Mouse (Mus musculus): ENCODE results near the gene Ccdc115. TPM values are rescaled to one million over a fixed set of nuclear protein-coding genes. Genes with fewer than 3 reads are reported as not detected.
"Not testable (repeated sequence)": the region's sequence is repeated elsewhere in the genome, so short reads cannot be mapped to it uniquely, and the experiment has no call there.

Gene Ccdc115
- polyA plus RNA-seq, 1 experiment = 19.8 TPM

- Histone ChIP-seq H3K27ac (ENCODE audit: control insufficient read depth, insufficient read depth, low read depth, low read length) (no peak overlapping the region), H3K36me3 (ENCODE audit: control insufficient read depth, insufficient read depth, low read length) (no peaks in the 10 kb centered on the region), H3K27me3 (ENCODE audit: control insufficient read depth, insufficient read depth, low read length) (no peaks in the 10 kb centered on the region), H3K4me1 (ENCODE audit: control insufficient read depth, insufficient read depth, low read length) (peaks cover 21% of the 10 kb centered on the region), H3K4me3 (ENCODE audit: control insufficient read depth, low read depth, low read length) (no peak overlapping the region)
- peak; percentile 94 for TF ChIP-seq CTCF (IDR thresholded peaks at IDR 0.05; ENCODE audit: control insufficient read depth, insufficient read depth, insufficient replicate concordance, low read depth, low read length)
- no peak for TF ChIP-seq POLR2A (IDR thresholded peaks at IDR 0.05; ENCODE audit: control insufficient read depth, low read depth, low read length)
These were observed 23.3 kb upstream of the Ccdc115 start for GRCm38 (mm10) chr1:34462766-34463165.

DNA sequence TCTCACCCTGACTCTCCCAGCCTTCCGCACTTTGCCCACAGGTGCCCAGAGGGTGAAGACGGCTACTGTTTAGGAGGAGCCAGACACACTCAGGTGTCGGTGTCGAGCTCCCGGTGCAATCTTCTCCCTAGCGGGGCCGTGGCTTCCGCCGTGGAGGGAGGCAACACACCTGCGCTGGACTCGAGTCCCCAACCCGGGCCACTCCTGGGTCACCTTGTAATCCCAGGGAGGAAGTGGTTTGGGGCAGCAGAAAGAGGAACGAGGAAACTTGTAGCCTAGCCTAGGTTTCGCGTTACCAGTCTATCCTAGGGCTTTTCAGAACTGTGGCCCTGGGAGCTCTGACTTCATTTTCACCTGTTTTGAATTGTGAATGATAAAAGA, 20.6 kb upstream of the Ccdc115 start:
- Histone ChIP-seq H3K27me3 (ENCODE audit: control insufficient read depth, insufficient read depth, low read length) (no peaks in the 10 kb centered on the region), H3K27ac (ENCODE audit: control insufficient read depth, insufficient read depth, low read depth, low read length) (no peak overlapping the region), H3K36me3 (ENCODE audit: control insufficient read depth, insufficient read depth, low read length) (no peaks in the 10 kb centered on the region), H3K4me3 (ENCODE audit: control insufficient read depth, low read depth, low read length) (peak overlapping the region; percentile 76), H3K4me1 (ENCODE audit: control insufficient read depth, insufficient read depth, low read length) (peaks cover 21% of the 10 kb centered on the region)
- TF ChIP-seq CTCF (IDR thresholded peaks at IDR 0.05; ENCODE audit: control insufficient read depth, insufficient read depth, insufficient replicate concordance, low read depth, low read length) (no peak), POLR2A (IDR thresholded peaks at IDR 0.05; ENCODE audit: control insufficient read depth, low read depth, low read length) (no peak)

DNA sequence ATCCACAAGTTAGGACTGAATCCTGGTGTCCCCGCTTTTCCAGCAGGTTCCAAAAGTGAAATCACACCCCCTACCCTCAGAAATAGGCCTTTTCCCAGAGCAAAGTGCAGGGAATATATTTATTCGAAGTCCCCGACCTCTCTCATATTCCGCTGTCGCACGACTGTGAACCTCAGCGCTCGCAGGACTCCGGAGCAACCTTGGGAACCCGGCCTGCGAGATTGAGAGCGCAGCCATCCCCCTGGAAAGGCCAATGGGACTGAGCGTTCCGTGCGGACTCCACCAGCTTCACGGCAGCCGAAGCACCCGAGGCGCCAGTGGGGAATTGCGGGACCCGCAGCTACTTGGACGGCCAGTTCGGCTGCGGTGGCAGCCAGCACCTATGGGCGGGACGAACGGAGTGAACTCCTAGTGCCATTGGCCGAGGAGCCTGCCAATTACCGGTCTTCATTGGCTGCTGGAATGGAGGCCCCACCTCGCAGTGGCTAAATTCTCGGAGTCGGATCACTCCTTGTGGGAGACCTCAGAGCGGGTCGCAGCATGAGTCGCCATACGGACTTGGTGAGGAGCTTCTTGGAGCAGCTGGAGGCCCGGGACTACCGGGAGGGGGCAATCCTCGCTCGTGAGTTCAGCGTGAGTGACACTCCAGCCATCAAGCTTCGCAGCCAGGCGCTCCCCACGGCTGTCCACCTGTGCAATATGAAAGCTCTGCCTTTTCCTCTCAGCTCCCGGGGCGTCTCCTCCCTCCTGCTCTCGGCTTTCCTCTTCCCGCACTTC, 20.0 kb upstream of the Ccdc115 start, which contains the start of gene Ptpn18:
Ptpn18 (plus strand) TSS at position 479 of the 777 bp plus-strand sequence.
- Histone ChIP-seq H3K27ac (ENCODE audit: control insufficient read depth, insufficient read depth, low read depth, low read length) (no peak within 1 kb of the TSS), H3K27me3 (ENCODE audit: control insufficient read depth, insufficient read depth, low read length) (no peaks in the 10 kb centered on the region), H3K36me3 (ENCODE audit: control insufficient read depth, insufficient read depth, low read length) (no peaks in the 10 kb centered on the region), H3K4me1 (ENCODE audit: control insufficient read depth, insufficient read depth, low read length) (peaks cover 21% of the 10 kb centered on the region), H3K4me3 (ENCODE audit: control insufficient read depth, low read depth, low read length) (peak within 1 kb of the TSS; percentile 76)
- no peak for TF ChIP-seq CTCF (IDR thresholded peaks at IDR 0.05; ENCODE audit: control insufficient read depth, insufficient read depth, insufficient replicate concordance, low read depth, low read length)
- TF ChIP-seq POLR2A (IDR thresholded peaks at IDR 0.05; ENCODE audit: control insufficient read depth, low read depth, low read length) = no peak

DNA sequence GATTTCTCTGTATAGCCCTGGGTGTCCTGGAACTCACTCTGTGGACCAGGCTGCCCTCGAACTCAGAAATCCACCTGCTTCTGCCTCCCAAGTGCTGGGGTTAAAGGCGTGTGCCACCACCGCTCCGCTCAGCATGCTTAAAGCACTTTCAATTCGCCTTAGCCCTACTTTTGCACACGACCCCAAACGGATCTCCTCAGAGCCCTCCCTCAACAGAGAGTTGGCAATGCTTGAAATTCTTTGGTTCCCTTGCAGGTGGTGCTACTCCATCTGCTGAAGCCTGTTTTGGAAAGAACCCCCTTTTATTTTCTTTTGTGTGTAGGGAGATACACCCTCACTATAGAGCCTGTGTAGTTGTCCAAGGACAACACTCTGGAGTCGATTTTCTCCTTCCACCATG, 19.0 kb upstream of the Ccdc115 start:
- H3K4me3 ChIP-seq (ENCODE audit: control insufficient read depth, low read depth, low read length) = no peak overlapping the region
- H3K36me3 ChIP-seq (ENCODE audit: control insufficient read depth, insufficient read depth, low read length) = no peaks in the 10 kb centered on the region
- H3K27me3 ChIP-seq (ENCODE audit: control insufficient read depth, insufficient read depth, low read length) = no peaks in the 10 kb centered on the region
- peaks cover 20% of the 10 kb centered on the region for H3K4me1 ChIP-seq (ENCODE audit: control insufficient read depth, insufficient read depth, low read length)
- no peak overlapping the region for H3K27ac ChIP-seq (ENCODE audit: control insufficient read depth, insufficient read depth, low read depth, low read length)
- TF ChIP-seq POLR2A (IDR thresholded peaks at IDR 0.05; ENCODE audit: control insufficient read depth, low read depth, low read length) = no peak
- TF ChIP-seq CTCF (IDR thresholded peaks at IDR 0.05; ENCODE audit: control insufficient read depth, insufficient read depth, insufficient replicate concordance, low read depth, low read length) = no peak

DNA sequence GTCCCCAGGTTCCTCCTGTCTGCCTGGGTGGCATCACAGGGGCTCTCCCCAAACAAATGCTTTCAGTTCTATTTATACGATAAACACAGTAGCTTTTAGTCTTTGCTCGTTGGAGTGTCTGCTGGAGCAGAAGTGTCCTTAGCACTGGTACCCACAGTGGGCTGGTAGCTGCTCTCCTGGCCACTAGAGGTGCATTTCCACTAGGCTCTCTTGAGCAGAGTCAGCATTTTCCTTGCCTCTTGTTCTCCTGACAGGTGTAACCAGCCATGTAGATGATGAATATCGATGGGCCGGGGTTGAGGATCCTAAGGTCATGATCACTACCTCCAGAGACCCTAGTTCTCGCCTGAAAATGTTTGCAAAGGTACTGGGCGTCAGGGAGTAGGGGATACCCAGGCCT, 3.7 kb upstream of the Ccdc115 start:
- H3K4me3 ChIP-seq (ENCODE audit: control insufficient read depth, low read depth, low read length) = no peak overlapping the region
- no peak overlapping the region for H3K27ac ChIP-seq (ENCODE audit: control insufficient read depth, insufficient read depth, low read depth, low read length)
- H3K27me3 ChIP-seq (ENCODE audit: control insufficient read depth, insufficient read depth, low read length) = no peaks in the 10 kb centered on the region
- TF ChIP-seq POLR2A (IDR thresholded peaks at IDR 0.05; ENCODE audit: control insufficient read depth, low read depth, low read length) = no peak
- no peak for TF ChIP-seq CTCF (IDR thresholded peaks at IDR 0.05; ENCODE audit: control insufficient read depth, insufficient read depth, insufficient replicate concordance, low read depth, low read length)
- peaks cover 3% of the 10 kb centered on the region; the same call in 1 of the 2 replicates for H3K4me1 ChIP-seq (ENCODE audit: control insufficient read depth, insufficient read depth, low read length)
- H3K36me3 ChIP-seq (ENCODE audit: control insufficient read depth, insufficient read depth, low read length) = no peaks in the 10 kb centered on the region; the same call in 1 of the 2 replicates

DNA sequence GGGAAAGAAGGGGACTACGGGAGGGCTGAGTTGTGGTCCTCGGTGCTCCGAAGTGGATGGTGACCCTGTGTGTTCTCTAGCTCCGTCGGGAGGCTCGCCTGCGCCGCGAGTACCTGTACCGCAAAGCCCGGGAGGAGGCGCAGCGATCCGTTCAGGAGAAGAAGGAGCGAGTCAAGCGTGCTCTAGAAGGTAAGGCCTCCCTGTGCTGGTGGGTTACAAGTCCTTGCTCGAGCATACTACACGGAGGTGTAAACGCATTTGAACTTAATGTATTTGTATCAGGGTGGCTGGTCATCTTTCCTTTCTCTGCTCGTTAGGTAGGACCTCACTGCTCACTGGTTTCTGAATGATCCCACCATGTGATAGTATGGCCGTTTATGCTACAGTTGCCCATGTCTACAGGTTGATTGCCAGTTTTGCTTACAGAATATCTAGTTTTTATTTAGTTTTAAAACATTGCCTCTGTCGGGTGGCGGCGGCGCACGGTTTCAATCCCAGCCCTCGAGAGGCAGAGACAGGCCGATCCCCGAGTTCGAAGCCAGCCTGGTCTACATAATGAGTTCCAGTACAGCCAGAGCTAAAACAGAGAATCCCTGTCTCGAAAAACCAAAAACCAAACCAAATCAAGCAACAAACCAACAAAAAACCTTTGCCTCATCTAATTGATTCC, 624 bp upstream of the Ccdc115 start:
- Histone ChIP-seq H3K4me3 (ENCODE audit: control insufficient read depth, low read depth, low read length) (peak overlapping the region; percentile 97), H3K36me3 (ENCODE audit: control insufficient read depth, insufficient read depth, low read length) (no peaks in the 10 kb centered on the region; the same call in 1 of the 2 replicates), H3K4me1 (ENCODE audit: control insufficient read depth, insufficient read depth, low read length) (peaks cover 3% of the 10 kb centered on the region; the same call in 1 of the 2 replicates), H3K27ac (ENCODE audit: control insufficient read depth, insufficient read depth, low read depth, low read length) (peak overlapping the region; percentile 71), H3K27me3 (ENCODE audit: control insufficient read depth, insufficient read depth, low read length) (no peaks in the 10 kb centered on the region)
- TF ChIP-seq CTCF (IDR thresholded peaks at IDR 0.05; ENCODE audit: control insufficient read depth, insufficient read depth, insufficient replicate concordance, low read depth, low read length) = no peak; the same call in 1 of the 2 replicates
- TF ChIP-seq POLR2A (IDR thresholded peaks at IDR 0.05; ENCODE audit: control insufficient read depth, low read depth, low read length) = no peak

- peaks cover 9% of the 10 kb centered on the region for H3K4me1 ChIP-seq (ENCODE audit: control insufficient read depth, insufficient read depth, low read length)
- H3K27me3 ChIP-seq (ENCODE audit: control insufficient read depth, insufficient read depth, low read length) = no peaks in the 10 kb centered on the region
- TF ChIP-seq CTCF (IDR thresholded peaks at IDR 0.05; ENCODE audit: control insufficient read depth, insufficient read depth, insufficient replicate concordance, low read depth, low read length) = no peak
- TF ChIP-seq POLR2A (IDR thresholded peaks at IDR 0.05; ENCODE audit: control insufficient read depth, low read depth, low read length) = no peak
- no peaks in the 10 kb centered on the region; the same call in 1 of the 2 replicates for H3K36me3 ChIP-seq (ENCODE audit: control insufficient read depth, insufficient read depth, low read length)
- H3K27ac ChIP-seq (ENCODE audit: control insufficient read depth, insufficient read depth, low read depth, low read length) = no peak overlapping the region
- H3K4me3 ChIP-seq (ENCODE audit: control insufficient read depth, low read depth, low read length) = peak overlapping the region; percentile 97
These were observed 956 bp downstream of the Ccdc115 start for GRCm38 (mm10) chr1:34438381-34439051.

DNA sequence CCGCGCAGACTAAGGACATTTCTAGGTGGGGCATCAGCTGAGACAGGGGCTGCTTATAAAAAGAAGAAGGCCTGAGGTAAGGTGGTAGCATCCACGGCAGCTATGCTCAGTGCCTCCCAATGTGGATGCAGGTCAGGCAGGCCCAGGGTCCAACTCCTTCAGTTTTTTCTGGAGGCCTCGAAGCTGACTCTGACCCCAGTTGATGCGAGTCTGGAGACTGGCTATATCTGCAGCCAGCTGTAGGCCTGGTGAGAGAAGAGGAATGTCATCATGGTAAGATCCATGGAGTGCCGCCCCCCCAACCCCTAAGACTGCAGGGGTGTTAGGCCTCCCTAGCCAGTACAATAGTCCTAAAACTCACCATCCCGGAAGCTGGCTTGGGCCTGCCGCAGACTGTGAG, 2.1 kb downstream of the Ccdc115 start:
- H3K4me3 ChIP-seq (ENCODE audit: control insufficient read depth, low read depth, low read length); H3K27me3 ChIP-seq (ENCODE audit: control insufficient read depth, insufficient read depth, low read length); H3K36me3 ChIP-seq (ENCODE audit: control insufficient read depth, insufficient read depth, low read length); H3K27ac ChIP-seq (ENCODE audit: control insufficient read depth, insufficient read depth, low read depth, low read length): not testable (repeated sequence)
- H3K4me1 ChIP-seq (ENCODE audit: control insufficient read depth, insufficient read depth, low read length) = peaks cover 17% of the 10 kb centered on the region
